Mouse (Mus musculus): Measurements from ENCODE around the gene Celsr3. TPM values are rescaled to one million over a fixed set of nuclear protein-coding genes. Genes with fewer than 3 reads are reported as not detected.

Celsr3 gene
- total and polyA plus RNA-seq, 2 experiments = not detected

GRCm38 (mm10) chr9:108858792-108859527, 32.8 kb downstream of the Celsr3 start:
- Histone ChIP-seq H3K4me3 (ENCODE audit: insufficient read depth, low read depth, low read length) (no peak overlapping the region), H3K79me2 (ENCODE audit: control insufficient read depth, insufficient read depth, low read length) (no peaks in the 10 kb centered on the region), H3K9ac (ENCODE audit: low read depth, low read length) (no peak overlapping the region), H3K36me3 (ENCODE audit: control insufficient read depth, insufficient read depth, low read length) (no peaks in the 10 kb centered on the region), H3K4me1 (ENCODE audit: control insufficient read depth, insufficient read depth, low read length) (peaks cover 10% of the 10 kb centered on the region; the same call in 1 of the 2 replicates), H3K27me3 (ENCODE audit: control insufficient read depth, insufficient read depth, low read length) (no peaks in the 10 kb centered on the region), H3K27ac (replicated peaks; ENCODE audit: insufficient read depth, low read depth, low read length) (no peak overlapping the region)
- DNase-seq (ENCODE audit: extremely low read depth, low read depth, low spot score) = peak; percentile 67
- TF ChIP-seq POLR2A (IDR thresholded peaks at IDR 0.05; ENCODE audit: extremely low read depth, insufficient read depth, low read length) (no peak), CTCF (IDR thresholded peaks at IDR 0.05; ENCODE audit: low read depth, low read length) (no peak)
- 39% methylated on average over 8 of the region's 8 CpGs for WGBS

Other genes with a start within 250 kb of the Celsr3 start
- gene Wdr6, start 247.6 kb upstream of the Celsr3 start, total RNA-seq (2014; rRNA removed) = 6.4 and 8.1 TPM in 2 replicates
- 8.4 and 14.8 TPM in 2 replicates for gene Wdr6, start 247.6 kb upstream of the Celsr3 start, polyA plus RNA-seq (2012; rRNA removed)
- gene P4htm, start 228.7 kb upstream of the Celsr3 start, total RNA-seq (2014; rRNA removed) = 0.09 and 0.13 TPM in 2 replicates
- gene P4htm, start 228.7 kb upstream of the Celsr3 start, polyA plus RNA-seq (2012; rRNA removed) = 0.46 and 0.67 TPM in 2 replicates
- 34.0 and 37.1 TPM in 2 replicates for gene Arih2, start 176.9 kb upstream of the Celsr3 start, total RNA-seq (2014; rRNA removed)
- gene Arih2, start 176.9 kb upstream of the Celsr3 start, polyA plus RNA-seq (2012; rRNA removed) = 25.5 and 26.8 TPM in 2 replicates
- 96.4 and 118 TPM in 2 replicates for gene Slc25a20, start 164.2 kb upstream of the Celsr3 start, total RNA-seq (2014; rRNA removed)
- 52.5 and 70.6 TPM in 2 replicates for gene Slc25a20, start 164.2 kb upstream of the Celsr3 start, polyA plus RNA-seq (2012; rRNA removed)
- gene Prkar2a, start 137.0 kb upstream of the Celsr3 start, total RNA-seq (2014; rRNA removed) = 20.0 and 26.2 TPM in 2 replicates
- gene Prkar2a, start 137.0 kb upstream of the Celsr3 start, polyA plus RNA-seq (2012; rRNA removed) = 23.4 and 28.8 TPM in 2 replicates
- gene Ip6k2, start 42.5 kb upstream of the Celsr3 start, total RNA-seq (2014; rRNA removed) = 78.6 and 87.2 TPM in 2 replicates
- 47.1 and 52.8 TPM in 2 replicates for gene Ip6k2, start 42.5 kb upstream of the Celsr3 start, polyA plus RNA-seq (2012; rRNA removed)
- 2.2 and 2.8 TPM in 2 replicates for gene Nckipsd, start 18.0 kb upstream of the Celsr3 start, total RNA-seq (2014; rRNA removed)
- gene Nckipsd, start 18.0 kb upstream of the Celsr3 start, polyA plus RNA-seq (2012; rRNA removed) = 5.8 and 7.7 TPM in 2 replicates
- 5.5 and 5.6 TPM in 2 replicates for gene Slc26a6, start 27.0 kb downstream of the Celsr3 start, total RNA-seq (2014; rRNA removed)
- 5.4 and 6.7 TPM in 2 replicates for gene Slc26a6, start 27.0 kb downstream of the Celsr3 start, polyA plus RNA-seq (2012; rRNA removed)
- not detected in 2 replicates for gene Tmem89, start 88.3 kb downstream of the Celsr3 start, total RNA-seq (2014; rRNA removed)
- gene Tmem89, start 88.3 kb downstream of the Celsr3 start, polyA plus RNA-seq (2012; rRNA removed) = 0.12 TPM in 1 of 2 replicates, not detected in the other
- 323 and 384 TPM in 2 replicates for gene Uqcrc1, start 110.3 kb downstream of the Celsr3 start, total RNA-seq (2014; rRNA removed)
- 623 and 677 TPM in 2 replicates for gene Uqcrc1, start 110.3 kb downstream of the Celsr3 start, polyA plus RNA-seq (2012; rRNA removed)
- 0.07 and 0.46 TPM in 2 replicates for gene Col7a1, start 127.3 kb downstream of the Celsr3 start, total RNA-seq (2014; rRNA removed)
- 0.19 and 0.23 TPM in 2 replicates for gene Col7a1, start 127.3 kb downstream of the Celsr3 start, polyA plus RNA-seq (2012; rRNA removed)
- gene Ucn2, start 159.7 kb downstream of the Celsr3 start, total RNA-seq (2014; rRNA removed) = not detected in 2 replicates
- gene Ucn2, start 159.7 kb downstream of the Celsr3 start, polyA plus RNA-seq (2012; rRNA removed) = not detected in 2 replicates
- 1.0 and 1.7 TPM in 2 replicates for gene Pfkfb4, start 165.5 kb downstream of the Celsr3 start, total RNA-seq (2014; rRNA removed)
- 1.1 and 1.4 TPM in 2 replicates for gene Pfkfb4, start 165.5 kb downstream of the Celsr3 start, polyA plus RNA-seq (2012; rRNA removed)
- 20.8 and 23.8 TPM in 2 replicates for gene Shisa5, start 212.2 kb downstream of the Celsr3 start, total RNA-seq (2014; rRNA removed)
- 144 and 205 TPM in 2 replicates for gene Shisa5, start 212.2 kb downstream of the Celsr3 start, polyA plus RNA-seq (2012; rRNA removed)
- gene Trex1, start 233.4 kb downstream of the Celsr3 start, total RNA-seq (2014; rRNA removed) = 7.7 and 8.4 TPM in 2 replicates
- 30.7 and 41.1 TPM in 2 replicates for gene Trex1, start 233.4 kb downstream of the Celsr3 start, polyA plus RNA-seq (2012; rRNA removed)
- gene Atrip, start 247.8 kb downstream of the Celsr3 start, total RNA-seq (2014; rRNA removed) = 5.1 and 5.4 TPM in 2 replicates
- 9.2 and 10.3 TPM in 2 replicates for gene Atrip, start 247.8 kb downstream of the Celsr3 start, polyA plus RNA-seq (2012; rRNA removed)

Data from liver, adult 2 months (tissue).